Mouse (Mus musculus) E14TG2a.4 (cell line): ENCODE results near the gene Slc23a3.

ENCODE experiments used
- CTCF ChIP-seq: conservative IDR thresholded peaks from 2 replicates; pipeline ENCODE4 v1.5.1; 2014; ENCODE audit warnings: low read length
- NANOG ChIP-seq: IDR thresholded peaks from 2 replicates; pipeline ENCODE4 v1.6.1; 2014; ENCODE audit warnings: borderline replicate concordance, low read length, mixed read lengths
- POU5F1 ChIP-seq: IDR thresholded peaks from 2 replicates; pipeline ENCODE4 v1.6.1; 2014; ENCODE audit warnings: low read length, borderline replicate concordance

DNA sequence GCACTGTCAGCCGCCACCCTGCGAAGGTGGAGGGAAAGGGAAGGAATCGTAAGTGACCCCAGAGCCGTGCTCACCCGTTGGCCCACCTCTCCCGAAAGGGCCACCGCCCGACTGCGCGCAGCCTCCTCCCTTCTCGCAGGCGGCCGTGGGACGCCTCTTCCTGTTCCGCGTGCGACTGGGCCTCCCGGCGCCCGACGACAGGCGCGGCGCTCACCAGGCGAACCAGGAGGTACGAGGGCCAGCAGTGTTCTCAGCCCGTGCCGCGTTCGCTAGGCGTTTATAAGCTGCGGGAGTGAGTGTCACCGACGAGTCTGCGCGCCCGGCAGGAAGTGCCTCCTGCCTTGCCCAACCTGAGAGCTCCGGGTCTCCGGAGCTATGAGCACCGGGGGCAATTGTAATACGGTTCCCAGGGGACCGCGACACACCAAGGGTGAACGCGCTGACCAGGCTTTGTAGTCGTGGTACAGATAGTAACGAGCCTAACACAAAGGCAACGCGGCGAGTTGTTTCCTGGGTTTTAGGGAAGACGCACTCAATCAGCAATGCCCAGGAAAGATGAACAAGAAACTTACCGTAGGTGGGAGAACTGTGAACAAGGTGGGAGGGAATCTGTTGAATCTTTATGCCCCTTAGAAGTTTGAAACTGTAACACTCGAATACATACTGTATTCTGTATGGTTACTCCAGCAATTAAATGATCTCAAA, 7.9 kb upstream of the Slc23a3 start:
- TF ChIP-seq CTCF, result no peak
- TF ChIP-seq POU5F1, result no peak
- TF ChIP-seq NANOG, result no peak
